Mouse (Mus musculus): ENCODE results near the gene Bcr.
A peak's percentile ranks its signal among the peaks of the same experiment; 100 is the strongest.

Bcr gene

GRCm38 (mm10) chr10:75094338-75094737, 33.9 kb downstream of the Bcr start:
- no peak for DNase-seq (ENCODE audit: low read depth, low spot score)

GRCm38 (mm10) chr10:75095216-75095615, 34.8 kb downstream of the Bcr start:
- no peak for DNase-seq (ENCODE audit: low read depth, low spot score)

GRCm38 (mm10) chr10:75098446-75099183, 38.2 kb downstream of the Bcr start:
- DNase-seq (ENCODE audit: low read depth, low spot score) = no peak

- DNase-seq (ENCODE audit: low read depth, low spot score) = no peak
Observed at GRCm38 (mm10) chr10:75100298-75100697, 39.9 kb downstream of the Bcr start.

GRCm38 (mm10) chr10:75103502-75103901, 43.1 kb downstream of the Bcr start:
- DNase-seq (ENCODE audit: low read depth, low spot score) = no peak

- DNase-seq (ENCODE audit: low read depth, low spot score) = peak; percentile 15
Observed at GRCm38 (mm10) chr10:75104191-75105098, 44.1 kb downstream of the Bcr start.

- DNase-seq (ENCODE audit: low read depth, low spot score) = peak; percentile 81
Observed at GRCm38 (mm10) chr10:75105099-75105461, 44.7 kb downstream of the Bcr start.

GRCm38 (mm10) chr10:75105687-75106086, 45.3 kb downstream of the Bcr start:
- peak; percentile 18 for DNase-seq (ENCODE audit: low read depth, low spot score)

GRCm38 (mm10) chr10:75106940-75107381, 46.6 kb downstream of the Bcr start:
- DNase-seq (ENCODE audit: low read depth, low spot score) = no peak

GRCm38 (mm10) chr10:75108092-75108491, 47.7 kb downstream of the Bcr start:
- no peak for DNase-seq (ENCODE audit: low read depth, low spot score)

- DNase-seq (ENCODE audit: low read depth, low spot score) = no peak
Observed at GRCm38 (mm10) chr10:75111446-75112201, 51.2 kb downstream of the Bcr start.

- no peak for DNase-seq (ENCODE audit: low read depth, low spot score)
Observed at GRCm38 (mm10) chr10:75112405-75112804, 52.0 kb downstream of the Bcr start.

- no peak for DNase-seq (ENCODE audit: low read depth, low spot score)
Observed at GRCm38 (mm10) chr10:75113620-75114019, 53.2 kb downstream of the Bcr start.

GRCm38 (mm10) chr10:75115240-75115639, 54.8 kb downstream of the Bcr start:
- no peak for DNase-seq (ENCODE audit: low read depth, low spot score)

GRCm38 (mm10) chr10:75116842-75117457, 56.6 kb downstream of the Bcr start:
- DNase-seq (ENCODE audit: low read depth, low spot score) = no peak

- DNase-seq (ENCODE audit: low read depth, low spot score) = no peak
Observed at GRCm38 (mm10) chr10:75118444-75118843, 58.1 kb downstream of the Bcr start.

GRCm38 (mm10) chr10:75119396-75119795, 59.0 kb downstream of the Bcr start:
- no peak for DNase-seq (ENCODE audit: low read depth, low spot score)

- no peak for DNase-seq (ENCODE audit: low read depth, low spot score)
Observed at GRCm38 (mm10) chr10:75120176-75120575, 59.8 kb downstream of the Bcr start.

- DNase-seq (ENCODE audit: low read depth, low spot score) = no peak
Observed at GRCm38 (mm10) chr10:75121028-75121427, 60.6 kb downstream of the Bcr start.

GRCm38 (mm10) chr10:75125577-75125976, 65.2 kb downstream of the Bcr start:
- DNase-seq (ENCODE audit: low read depth, low spot score) = peak; percentile 18

GRCm38 (mm10) chr10:75129283-75129710, 68.9 kb downstream of the Bcr start:
- DNase-seq (ENCODE audit: low read depth, low spot score) = peak; percentile 53

Measured in CD4-positive, CD25-positive, alpha-beta regulatory T cell, adult 2 months (primary cell).